Mouse (Mus musculus) c-Kit-positive CD71-positive TER-119-negative erythroid progenitor cells, embryonic 14.5 days (primary cell): ENCODE measurements around the gene Wfdc8.
"Not testable (repeated sequence)": the region's sequence is repeated elsewhere in the genome, so short reads cannot be mapped to it uniquely, and the experiment has no call there.

ENCODE experiments used
- DNase-seq: peaks from one replicate; pipeline ENCODE4 v3.0.0-alpha.2; 2013; ENCODE audit warnings: low read depth

Wfdc8 gene

DNA sequence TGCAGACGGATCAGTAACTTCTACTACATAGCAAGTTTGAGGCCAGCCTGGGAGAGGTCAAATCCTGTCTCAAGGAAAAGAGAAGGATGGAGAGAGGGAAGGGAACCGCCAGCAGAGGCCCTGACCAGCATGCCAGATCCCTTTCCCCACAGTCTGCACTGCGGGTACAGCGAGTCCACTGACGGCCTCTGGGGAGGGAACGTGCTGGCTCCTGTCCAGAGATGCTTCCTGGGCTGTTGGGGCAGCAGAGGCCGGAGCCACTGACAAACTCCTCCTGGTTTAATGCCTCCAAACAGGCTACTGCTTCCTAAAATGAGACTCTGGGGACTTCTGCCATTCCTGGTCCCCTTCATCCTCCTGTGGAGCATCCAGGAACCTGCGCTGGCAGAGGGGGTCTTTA is at the start of gene Wfdc8, which contains the start of gene Wfdc6b:
Gene Wfdc8, minus strand, starts transcription at position 156 of the 400 bp plus-strand sequence.
Gene Wfdc6b, plus strand, starts transcription at position 52 of the 400 bp plus-strand sequence.
- DNase-seq: not testable (repeated sequence)

DNA sequence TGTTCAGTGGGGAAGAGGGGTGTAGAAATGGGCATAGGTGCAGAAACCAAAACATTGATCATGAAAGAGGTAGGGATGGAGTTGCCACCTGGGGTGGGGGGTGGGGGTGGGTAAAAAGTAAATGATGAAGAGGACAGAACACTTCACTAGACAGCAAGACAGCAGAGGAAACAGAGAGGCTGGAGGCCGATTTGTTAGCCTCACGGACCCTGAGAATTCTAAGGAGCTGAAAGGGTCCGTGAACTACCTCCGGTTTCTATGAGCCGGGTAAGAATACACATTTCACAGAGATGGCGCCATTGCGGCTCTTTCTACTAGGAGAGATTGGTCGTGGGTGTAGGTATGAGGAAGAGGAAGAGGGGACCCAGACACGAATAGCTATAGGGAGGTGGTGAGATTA is 43.1 kb upstream of the Wfdc8 start, which contains the start of gene Wfdc9:
Gene Wfdc9, minus strand, starts transcription at position 101 of the 400 bp plus-strand sequence.
- no peak for DNase-seq

DNA sequence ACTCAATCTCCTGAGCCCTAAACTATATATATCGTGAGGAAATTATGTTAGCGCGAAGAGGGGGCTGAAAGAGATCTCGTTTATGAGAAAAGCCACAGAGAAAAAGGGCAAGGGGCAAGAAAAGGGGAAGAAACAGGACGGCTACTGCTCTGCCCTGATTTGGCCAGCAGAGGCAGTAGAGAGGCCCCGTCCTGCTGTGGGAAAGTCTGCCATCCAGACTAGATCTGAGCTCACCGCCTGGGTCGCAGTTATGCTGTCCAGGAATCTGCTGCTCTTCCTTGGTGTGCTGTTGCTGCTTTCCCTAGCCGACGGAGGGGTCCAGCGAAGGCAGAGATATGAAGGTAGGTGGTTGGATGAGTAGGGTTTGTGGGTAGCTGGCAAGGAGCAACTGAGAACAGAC is 42.4 kb upstream of the Wfdc8 start, which contains the start of gene Wfdc10:
Gene Wfdc10, plus strand, starts transcription at position 189 of the 400 bp plus-strand sequence.
- no peak for DNase-seq

DNA sequence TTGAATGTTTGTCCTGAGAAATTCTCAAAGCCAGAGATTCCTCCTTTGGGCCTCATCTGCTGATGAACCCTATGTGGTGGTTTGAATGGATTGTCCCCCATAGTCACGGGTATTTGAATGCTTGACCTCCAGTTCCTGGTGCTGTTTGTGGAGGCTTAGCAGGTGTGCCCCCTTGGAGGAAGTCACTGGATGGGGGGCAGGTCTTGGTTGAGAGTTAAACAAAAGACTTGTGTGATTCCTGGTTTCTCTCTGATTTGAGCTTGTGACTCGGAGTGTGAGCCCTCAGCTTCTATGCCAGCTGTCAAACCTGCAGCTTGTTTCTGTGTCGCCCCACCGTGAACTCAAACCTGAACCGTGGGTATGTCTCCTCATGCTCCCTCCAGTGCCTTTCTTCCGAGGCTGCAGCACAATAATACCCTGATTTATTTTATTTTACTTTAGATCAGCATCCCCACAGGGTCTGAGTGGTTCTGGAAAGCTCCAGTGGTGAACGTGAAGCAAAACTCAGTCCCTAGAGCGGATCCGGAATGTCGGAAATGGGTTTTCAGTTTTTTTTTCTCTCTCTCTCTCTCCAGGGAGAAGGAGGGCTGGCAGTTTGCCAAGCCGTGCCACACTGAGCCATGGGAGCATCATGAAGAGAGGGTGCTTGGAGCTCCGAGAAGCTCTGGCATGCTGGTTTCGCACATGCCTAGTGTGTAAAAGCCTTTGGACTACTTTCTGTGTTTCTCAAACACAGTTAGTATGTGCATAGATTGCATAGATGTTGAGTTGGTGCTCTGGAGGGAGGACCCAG is 28.7 kb upstream of the Wfdc8 start:
- DNase-seq: no peak

DNA sequence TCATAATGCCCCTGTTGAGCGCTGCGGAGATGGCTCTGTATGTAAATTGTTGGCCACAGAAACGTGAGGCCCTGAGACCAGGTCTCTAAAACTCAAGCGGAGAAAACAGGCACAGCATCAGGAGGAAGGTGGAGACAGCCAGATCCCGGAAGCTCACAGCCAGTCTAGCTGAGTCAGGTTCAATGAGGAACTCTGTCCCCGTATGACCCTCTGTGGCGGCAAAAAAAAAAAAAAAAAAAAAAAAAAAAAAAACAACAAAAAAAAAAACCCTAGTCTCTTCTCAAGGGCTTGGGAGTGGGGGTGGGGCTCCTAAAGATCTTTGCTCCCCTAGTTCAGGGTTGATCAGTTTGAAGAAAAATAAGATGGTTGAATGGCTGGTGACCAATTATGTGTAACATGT is 27.7 kb upstream of the Wfdc8 start:
- no peak for DNase-seq

DNA sequence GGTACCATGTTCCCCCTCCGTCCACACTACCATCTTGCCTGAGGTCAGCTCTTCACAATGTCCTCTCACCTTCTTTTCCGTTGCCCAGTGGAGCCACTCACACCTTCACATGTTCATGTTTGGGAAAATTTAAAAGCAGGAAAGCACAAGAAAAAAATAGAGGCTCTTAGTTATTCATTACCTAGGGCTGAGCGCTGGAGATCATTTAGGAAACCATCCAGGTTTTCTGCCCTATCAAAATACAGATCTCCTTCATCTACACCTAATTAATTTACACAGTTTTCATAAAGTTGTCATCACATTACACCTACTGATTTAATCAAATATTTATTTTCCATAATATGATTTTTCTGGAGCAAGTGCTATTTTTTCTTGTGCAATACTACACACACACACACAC is 25.3 kb upstream of the Wfdc8 start, which contains the start of gene Wfdc16:
Gene Wfdc16, minus strand, starts transcription at position 101 of the 400 bp plus-strand sequence.
- DNase-seq: no peak

DNA sequence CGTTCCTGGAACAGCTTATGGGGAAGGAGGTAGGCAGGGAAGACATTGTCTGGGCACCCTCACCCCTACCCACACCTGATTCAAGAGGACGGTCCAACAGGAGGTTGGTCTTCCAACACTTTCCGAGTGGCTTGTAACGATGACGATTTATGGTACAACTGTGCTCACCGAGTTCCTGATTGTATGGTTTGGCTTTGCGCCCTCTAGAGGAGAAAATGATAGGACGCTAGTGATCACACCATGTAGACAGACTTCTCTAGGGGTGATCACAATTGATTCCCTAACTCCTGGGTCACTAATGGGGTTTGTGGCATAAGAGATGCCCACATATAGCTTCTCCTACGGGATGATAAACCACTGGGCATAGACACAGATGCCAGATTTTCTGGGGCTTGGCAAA is 21.8 kb upstream of the Wfdc8 start:
- DNase-seq: no peak

DNA sequence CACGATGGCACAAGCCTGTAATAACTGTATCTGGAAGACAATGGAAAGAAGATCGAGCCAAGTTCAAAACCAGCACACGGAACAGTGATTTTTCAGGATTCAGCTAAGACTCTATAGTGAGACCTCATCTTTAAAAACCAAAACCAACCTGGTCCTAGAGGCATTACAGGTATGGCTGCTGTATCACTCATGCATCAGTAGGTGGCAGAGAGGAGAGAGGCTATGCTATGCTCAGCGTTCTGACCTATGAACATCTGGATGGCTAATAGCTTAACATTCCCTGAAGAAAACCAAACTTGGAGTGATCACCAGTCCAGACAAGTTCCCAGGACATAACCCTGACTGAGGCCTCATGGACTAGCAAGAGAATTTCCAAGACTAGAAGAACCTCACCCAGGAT is 8.3 kb upstream of the Wfdc8 start:
- no peak for DNase-seq

DNA sequence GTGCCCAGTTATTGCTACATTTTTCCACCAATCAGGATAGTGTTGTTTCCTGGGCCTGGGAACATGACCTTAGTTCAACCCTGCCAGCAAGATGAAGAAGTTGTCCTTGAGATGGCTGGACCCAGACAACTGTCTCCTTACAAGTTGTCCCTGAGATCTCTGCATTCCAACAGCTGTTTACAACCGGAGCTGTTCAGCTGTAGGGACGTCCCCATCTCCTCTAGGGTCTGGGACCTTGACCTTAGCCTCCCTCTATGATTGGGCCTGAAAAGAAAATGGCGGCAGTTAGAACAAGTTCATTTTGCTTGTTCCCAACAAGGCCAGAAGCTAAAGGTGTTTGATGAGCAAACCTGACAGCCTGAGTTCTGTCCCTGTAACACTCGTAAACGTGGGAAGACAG is 5.6 kb upstream of the Wfdc8 start:
- DNase-seq: no peak

DNA sequence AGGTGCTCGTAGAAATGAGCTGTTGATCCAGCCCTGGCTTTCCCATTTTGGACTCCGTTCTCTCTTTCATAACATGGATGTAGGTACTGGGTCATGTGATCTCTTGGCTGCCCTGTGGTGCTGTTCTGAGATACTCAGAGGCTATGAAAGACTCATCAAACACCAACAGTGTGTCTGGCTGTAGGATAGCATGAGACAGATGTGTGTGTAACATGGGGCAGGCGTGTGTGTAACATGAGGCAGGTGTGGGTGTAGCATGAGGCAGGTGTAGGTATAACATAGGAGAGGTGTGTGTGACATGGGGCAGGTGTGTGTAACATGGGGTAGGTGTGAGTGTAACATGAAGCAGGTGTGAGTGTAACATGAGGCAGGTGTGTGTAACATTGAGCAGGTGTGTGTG is 2.0 kb upstream of the Wfdc8 start:
- DNase-seq: no peak

DNA sequence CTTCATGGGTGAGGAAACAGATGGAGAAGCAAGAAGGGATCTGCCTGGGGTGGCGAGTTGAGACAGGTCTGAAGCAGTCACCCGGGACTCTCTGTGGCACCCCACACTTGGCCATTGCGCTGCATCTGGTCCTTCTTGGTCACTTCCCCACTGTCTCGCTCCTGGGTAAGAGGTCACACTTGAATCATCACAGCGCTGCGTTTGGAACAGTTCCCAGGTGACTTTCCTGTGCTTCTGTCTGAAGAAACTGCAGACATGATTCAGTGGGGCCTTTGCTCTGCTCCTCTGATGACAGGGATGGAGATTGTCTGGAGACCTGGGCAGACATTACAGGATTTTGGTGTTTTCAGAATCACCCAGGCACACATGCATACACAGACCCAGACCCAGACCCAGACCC is 4.6 kb downstream of the Wfdc8 start:
- DNase-seq: no peak

DNA sequence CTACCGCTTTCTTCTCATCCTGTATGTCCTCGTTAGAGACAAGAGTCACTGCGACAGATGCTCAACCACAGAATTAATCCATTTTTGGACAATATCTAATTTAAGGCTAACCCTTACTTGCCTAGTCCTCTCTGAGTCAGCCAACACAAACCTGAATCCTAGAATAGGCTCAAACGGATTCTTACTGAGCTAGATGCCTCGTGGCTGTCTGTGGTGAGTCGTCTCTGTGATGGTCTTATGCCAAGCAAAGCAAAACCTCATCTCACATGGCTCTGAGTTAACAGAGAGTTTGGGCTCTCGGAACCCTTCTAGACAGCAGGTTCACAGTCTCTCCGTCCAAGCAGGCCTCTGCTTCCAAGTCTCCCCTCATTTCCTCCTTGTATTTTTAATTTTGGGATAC is 9.0 kb downstream of the Wfdc8 start:
- no peak for DNase-seq

DNA sequence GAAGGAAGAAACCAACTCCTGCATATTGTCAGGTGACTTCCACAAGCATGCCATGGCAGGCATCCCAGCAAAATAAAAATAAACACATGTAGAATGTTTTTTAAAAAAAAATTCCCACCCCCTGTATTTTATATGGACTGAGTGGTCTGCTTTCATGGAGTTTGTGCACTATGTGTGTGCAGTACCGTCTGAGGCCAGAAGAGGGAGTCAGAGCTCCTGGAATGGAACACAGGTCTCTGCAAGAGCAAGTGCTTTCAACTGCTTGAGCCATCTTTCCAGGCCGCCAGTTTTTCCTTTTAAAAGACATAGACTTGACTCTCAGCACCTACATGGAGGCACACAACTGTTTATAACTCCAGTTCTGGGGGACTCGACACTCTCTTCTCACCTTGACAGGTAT is 9.9 kb downstream of the Wfdc8 start:
- no peak for DNase-seq

DNA sequence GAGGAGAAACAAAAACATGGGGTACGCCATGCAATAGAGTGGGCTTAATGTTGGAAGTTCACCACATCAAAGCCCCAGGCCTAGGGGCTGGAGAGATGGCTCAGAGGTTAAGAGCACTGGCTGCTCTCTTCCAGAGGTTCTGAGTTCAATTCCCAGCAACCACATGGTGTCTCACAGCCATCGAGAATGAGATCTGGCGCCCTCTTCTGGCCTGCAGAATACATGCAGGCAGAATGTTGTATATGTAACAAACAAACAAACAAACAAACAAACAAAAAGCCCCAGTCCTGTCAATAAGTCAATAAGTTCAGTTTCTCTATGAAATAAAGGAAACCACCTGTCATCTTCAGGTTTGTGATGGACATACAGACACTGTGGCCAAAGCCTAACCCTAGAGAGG is 13.2 kb downstream of the Wfdc8 start:
- DNase-seq: no peak

DNA sequence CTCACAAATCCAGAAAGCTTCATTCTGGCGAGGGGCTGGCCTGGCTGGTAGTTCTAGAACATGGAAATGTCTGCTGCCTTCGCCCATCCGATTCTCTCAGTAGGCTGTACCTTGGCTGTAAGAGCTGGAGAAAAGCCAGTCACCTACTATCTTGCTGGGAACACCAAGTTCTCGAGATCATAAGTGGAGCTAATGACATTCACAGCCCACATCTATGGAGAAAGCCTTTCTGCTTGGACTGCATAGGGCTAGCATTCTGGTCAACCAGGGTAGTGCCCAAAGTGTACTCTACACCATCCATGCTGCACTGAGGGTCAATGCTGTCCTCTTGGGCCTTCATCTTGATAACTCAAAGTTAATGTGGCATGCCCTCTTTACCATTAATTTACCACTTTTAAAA is 19.9 kb downstream of the Wfdc8 start, which contains the start of gene Eppin:
Gene Eppin, minus strand, starts transcription at position 101 of the 400 bp plus-strand sequence.
- no peak for DNase-seq

DNA sequence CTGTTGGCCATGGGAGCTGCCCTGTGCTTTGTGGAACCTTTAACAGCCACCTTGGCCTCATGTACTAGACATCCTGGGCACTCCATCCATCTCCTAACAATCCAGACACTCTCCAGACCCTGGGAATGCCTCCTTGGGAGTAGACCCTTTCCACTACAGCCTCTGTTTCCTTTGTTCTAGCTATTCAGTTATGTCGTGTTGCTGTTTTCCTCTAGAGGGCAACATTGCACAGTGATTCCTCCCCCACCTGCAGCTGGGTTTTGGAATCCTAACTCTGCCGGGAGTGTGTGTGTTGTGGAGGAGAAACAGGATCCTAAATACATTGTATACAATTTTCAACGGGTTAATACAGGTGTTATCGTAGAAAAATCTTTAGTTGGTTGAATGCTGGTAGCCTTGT is 21.4 kb downstream of the Wfdc8 start:
- no peak for DNase-seq

DNA sequence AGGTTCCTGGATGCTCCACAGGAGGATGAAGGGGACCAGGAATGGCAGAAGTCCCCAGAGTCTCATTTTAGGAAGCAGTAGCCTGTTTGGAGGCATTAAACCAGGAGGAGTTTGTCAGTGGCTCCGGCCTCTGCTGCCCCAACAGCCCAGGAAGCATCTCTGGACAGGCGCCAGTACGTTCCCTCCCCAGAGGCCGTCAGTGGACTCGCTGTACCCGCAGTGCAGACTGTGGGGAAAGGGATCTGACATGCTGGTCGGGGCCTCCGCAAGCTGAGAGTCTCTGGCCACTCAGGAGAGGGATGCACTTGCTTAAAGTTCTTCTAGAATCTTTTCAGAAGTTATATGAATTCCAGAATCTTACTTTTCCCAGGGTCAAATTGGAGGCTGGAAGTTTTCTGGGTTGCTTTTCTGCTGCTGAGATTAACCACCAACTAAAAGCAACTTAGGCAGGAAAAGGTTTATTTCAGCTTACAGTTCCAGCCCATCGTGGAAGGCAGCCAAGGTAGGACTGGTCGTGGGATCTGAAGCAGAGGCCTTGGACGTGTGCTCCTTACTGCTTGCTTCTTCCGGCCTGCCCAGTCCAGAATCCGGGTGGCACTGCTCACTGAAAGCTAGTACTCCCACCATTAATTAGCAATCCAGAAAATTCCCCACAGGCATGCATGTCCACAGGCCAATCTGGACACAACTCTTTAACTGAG is 28.3 kb downstream of the Wfdc8 start, which contains the start of gene Wfdc6a:
Gene Wfdc6a, minus strand, starts transcription at position 423 of the 701 bp plus-strand sequence.
- DNase-seq: not testable (repeated sequence)

DNA sequence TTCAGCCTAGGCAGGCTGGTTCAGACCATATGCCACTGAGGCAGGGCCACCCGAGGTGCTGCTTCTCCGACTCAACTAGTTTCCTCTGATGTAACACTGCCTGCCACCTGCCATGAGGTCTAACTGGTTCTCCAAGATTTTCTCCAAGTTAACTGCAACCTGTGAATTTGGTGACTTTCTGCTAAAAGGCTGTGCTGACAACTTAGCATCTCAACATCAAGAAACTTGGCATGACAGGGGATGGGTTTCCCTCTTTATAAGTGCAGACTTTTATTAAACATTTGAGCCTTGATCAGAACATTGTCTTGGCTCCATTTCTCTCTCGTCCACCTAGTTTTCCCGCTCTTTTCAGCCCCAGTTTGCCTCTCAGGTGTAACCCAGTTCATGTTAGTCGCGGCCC is 40.1 kb downstream of the Wfdc8 start, which contains the start of gene Spint3:
Gene Spint3, minus strand, starts transcription at position 101 of the 400 bp plus-strand sequence.
- not testable (repeated sequence) for DNase-seq

DNA sequence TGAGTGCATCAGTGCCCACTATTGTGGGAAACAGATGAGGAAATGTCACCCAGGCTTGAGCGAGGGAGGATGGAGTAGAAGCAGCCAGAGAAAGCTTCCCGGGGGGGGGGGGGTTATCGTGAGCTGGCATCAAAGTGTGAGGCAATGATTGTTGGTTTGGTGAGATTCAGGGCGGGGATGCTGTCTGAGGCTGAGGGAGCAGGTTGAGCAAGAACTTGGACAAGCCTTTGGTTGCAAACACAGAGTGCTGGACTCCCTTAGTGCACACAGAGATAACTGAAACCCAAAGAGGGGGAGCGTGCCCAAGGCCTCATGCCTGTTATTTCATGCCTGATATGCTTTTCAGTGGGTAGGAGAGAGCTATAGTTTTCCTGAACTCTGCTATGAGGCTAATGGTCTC is 46.0 kb downstream of the Wfdc8 start:
- no peak for DNase-seq

DNA sequence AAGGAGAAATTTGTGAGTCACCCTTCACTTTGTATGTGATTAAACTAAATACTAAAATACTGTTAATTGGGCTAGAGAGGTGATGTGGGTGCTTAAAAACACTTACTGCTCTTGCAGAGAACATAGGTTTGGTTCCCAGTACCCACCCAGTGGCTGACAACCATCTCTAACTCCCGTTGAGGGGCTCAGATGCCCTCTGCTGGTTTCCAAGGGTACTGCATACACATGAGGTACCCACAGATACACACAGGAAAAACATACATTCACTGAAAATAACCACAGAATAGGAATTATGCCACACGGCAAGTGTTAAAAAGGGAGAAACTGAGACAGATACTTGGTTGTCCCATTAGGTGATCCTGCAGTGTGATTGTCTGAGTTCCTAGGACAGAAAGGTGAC is 46.4 kb downstream of the Wfdc8 start:
- no peak for DNase-seq

DNA sequence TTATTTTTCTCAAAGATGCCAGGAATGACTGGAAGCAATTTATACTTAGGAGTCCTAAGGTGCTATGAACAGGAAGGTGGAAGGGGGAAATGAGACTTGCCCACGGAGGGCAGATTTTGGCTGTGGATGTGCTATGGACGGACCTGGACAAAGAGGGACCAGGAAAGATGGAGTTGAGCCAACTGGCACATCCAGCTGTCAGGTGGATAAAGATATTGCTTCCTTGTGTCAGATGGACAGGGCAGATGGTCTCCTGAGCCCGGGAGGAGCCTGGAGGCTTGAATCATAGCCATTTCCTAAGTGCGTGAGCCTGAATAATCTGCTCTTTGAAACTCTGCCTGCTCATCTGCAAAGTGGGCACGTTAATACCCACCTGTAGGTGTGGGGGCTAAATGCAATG is 49.1 kb downstream of the Wfdc8 start:
- DNase-seq: no peak

DNA sequence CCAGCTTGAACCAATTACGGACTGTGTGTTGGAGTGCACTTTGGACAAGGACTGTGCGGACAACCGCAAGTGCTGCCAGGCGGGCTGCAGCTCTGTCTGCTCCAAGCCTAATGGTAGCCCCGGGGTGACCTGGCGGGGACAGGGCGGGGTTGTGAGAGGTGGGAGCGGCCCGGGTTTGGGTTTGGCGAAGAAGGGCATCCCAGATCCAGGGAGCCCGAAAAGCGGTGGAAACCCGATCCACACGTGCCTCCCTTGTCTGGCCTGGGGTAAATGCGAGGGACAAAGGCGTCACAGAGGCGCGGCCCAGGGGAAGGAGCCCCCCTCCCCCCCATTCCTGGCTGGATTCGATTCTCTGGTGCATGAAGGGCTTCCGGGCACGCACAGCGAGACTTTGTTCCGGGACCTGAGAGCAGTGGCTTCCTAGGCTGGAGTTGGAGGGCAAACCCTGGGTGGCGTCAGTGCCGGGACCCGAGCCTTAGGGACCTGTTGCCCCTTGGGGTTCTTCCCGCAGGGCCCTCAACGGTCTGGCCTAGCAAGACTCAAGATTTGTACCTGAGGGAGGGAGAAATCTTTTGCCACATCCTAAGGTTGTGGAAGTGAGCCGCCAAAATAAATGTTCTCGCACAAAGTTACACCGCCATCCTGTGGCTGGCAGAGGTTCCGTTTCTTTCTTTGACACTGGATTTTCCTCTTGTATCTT is 49.9 kb downstream of the Wfdc8 start:
- DNase-seq: no peak
